Mouse (Mus musculus): ENCODE data around the gene Card11.

DNA sequence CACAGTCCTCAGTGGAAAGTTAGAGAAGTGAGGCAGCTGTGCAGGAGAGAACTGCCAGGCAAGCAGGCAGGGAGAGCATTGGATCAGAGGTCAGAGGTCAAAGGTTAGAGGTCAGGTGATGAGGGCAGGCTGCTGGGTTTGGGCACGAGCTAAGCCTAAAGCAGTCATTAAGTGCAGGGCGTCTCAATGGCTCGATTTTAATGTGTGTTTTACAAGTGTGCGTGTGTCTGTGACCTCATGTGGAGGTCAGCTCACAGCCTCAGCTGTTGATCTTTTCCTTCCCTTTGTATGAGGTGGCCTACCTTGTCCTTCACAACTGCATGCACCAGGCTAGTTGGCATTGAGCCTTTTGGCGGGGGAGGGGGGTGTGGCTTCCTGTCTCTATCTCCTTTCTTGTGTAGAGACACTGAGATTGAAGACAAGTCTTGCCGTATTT is 19.0 kb downstream of the Card11 start:
- no peak for TF ChIP-seq CTCF (IDR thresholded peaks at IDR 0.05; ENCODE audit: insufficient read depth, low read depth, low read length)
- no peak for TF ChIP-seq POLR2A (IDR thresholded peaks at IDR 0.05; ENCODE audit: insufficient read depth, low read depth, low read length)

All from olfactory bulb, adult 2 months (tissue).